Mouse (Mus musculus) fibroblast of lung, adult 2 months (primary cell): ENCODE results near the gene Ppm1l.

Source experiments
- DNase-seq: peaks from one replicate; pipeline ENCODE4 v3.0.0-alpha.2; 2011; ENCODE audit warnings: low read depth

Ppm1l gene

DNA sequence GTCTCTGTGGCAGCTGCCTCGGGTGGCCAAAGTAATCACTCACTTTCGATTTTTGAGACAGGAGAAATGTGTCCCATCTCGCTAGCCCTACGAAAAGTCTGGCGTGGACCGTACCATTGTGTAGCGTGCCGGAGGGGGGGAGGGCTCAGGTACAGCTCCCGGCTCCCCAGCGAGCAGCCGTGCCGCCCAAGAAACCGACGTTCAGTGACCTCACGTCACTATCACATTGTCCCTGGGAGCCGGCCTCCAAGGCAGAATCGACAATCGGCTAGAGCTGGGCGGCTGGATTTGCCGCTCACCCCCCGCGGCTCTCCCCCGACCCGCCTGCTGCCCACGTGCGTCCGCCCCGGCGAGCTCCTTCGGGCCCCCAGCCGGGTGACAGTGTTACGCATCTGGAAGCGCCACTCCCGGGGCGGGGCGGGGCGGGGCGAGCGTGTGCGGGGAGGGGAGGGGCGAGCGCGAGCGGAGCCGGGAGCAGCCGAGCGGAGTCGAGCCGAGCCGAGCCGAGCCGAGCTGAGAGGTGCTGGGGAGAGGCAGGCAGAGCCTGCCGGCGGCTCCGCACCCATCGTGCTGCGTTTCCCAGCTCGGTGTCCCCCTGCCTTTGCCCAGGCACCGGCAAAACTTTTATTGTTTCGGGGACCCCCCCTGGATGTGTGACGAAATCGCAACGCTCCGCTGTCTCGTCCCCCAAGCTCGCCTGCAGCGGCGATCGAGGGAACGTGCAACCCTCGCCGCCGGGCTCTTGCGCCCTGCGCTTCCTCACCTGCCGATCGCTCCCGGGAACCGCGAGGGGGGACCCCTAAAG, at the start of gene Ppm1l:
TSS of gene Ppm1l (plus strand) at position 471 of the 805 bp plus-strand sequence.
- peak; percentile 67 for DNase-seq

- DNase-seq = peak; percentile 59
Observed at GRCm38 (mm10) chr3:69271812-69272211, 44.8 kb upstream of the Ppm1l start.

DNA sequence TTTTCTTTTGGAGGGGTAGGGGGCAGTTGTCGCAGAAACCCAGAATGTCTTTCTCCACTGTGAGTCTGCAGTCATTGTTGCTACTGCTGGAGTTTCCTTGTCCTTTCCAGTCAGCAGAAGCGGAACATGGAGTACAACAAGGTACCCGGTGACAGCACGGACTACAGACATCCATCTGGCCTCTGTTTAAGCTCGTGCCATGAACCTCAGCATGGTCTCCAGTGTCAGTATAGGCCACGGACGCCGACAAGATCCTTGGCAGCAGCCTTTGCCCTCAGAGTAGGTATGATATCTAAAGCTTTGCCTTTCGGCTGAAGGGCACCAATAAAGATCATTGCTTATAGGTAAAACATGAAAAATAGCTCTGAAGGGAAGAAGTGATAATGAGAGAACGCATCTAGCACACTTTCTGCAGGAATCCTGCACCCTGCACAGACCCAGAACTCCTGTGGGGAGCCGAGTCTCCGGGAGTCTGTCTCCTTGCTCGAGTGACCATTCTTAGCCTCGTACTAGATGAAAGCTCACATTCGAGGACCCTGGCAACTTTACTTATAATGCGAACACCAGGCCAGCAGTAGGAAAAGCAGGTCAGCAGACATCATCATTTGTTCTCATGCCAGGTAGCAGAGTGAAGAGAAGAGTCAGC, 42.5 kb upstream of the Ppm1l start:
- DNase-seq = no peak

- DNase-seq = no peak
Observed at GRCm38 (mm10) chr3:69274664-69275312, 41.9 kb upstream of the Ppm1l start.

- DNase-seq = no peak
Observed at GRCm38 (mm10) chr3:69278648-69279047, 38.0 kb upstream of the Ppm1l start.

DNA sequence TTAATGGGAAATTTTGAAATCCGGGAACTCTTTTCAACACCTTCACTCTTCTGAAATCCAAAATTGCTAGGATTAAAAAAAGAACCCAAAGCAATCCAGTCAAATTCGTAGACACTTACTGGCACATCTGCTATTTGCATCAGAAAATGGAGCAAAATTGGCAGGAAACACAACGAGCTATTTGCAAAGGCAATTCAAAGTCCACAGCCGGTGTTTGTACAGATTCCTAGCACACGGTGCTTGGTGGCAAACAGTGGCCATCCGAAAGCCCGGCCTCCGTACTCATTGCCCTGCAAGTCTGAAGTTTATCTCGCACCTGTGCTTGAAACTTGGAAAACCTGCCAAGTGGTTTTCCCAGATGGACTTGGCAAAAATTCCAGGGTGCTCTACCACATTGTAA, 34.3 kb upstream of the Ppm1l start:
- no peak for DNase-seq

- DNase-seq = no peak
Observed at GRCm38 (mm10) chr3:69283085-69283847, 33.4 kb upstream of the Ppm1l start.

- DNase-seq = no peak
Observed at GRCm38 (mm10) chr3:69289833-69290232, 26.8 kb upstream of the Ppm1l start.

DNA sequence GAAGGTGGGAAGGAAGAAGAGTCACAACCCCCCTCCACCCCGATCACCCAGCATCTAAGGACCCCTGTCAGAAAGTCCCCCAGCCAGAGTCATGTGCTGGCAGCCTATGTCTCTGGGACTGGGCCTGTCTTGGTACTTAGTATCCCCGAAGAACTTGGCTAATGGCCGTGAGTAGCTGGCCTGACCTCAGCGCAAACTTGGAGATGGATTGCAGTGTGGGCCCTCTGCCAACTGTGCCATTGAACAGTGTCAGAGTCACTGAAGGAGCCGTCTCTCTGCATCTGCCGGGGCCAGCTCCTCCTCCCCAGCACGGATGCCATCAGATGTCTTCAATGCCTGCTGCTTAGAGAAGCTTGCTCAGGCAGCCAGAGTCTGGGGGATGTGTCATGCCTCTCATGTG, 26.4 kb upstream of the Ppm1l start:
- no peak for DNase-seq

- no peak for DNase-seq
Observed at GRCm38 (mm10) chr3:69290844-69291243, 25.8 kb upstream of the Ppm1l start.

DNA sequence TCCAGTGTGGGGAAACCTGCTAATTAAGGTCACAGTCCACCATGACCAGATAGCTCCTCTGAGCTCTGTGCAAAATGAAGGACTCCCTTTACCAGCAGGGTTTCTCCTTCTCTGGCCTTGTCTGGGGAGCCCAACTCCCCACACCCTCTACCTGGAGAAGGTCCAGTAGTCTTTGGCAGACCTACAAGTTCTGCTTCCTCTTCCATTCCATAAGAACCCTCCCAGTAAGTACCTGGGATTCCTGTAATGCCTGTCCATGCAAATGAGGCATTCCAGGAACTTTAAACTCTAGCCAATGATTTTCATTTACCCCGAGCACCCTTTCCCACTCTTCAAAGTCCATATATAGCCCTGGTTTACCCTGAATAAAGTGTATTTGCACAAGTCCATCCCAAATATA, 24.0 kb upstream of the Ppm1l start:
- DNase-seq = no peak

- no peak for DNase-seq
Observed at GRCm38 (mm10) chr3:69296270-69296669, 20.4 kb upstream of the Ppm1l start.

DNA sequence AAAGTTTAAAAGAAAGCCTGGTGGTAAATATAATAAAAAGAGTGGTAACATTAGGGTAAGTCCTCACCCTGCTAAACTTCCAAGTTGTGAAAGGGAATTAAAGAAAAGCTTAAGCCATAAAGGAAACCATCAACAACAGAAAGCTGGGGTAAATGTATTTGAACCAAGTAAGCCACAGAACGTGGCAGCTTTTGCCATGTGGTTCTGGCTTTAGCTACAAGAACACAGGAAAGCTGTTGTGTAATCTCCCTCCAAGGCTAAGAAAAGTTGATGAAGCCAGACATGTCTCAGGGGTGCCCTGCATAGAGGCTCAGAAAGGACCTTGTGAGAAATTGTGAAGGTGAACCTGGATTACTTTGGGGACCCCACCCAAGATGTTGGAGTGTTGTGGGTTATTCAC, 16.5 kb upstream of the Ppm1l start:
- DNase-seq = no peak

GRCm38 (mm10) chr3:69315810-69316390, 761 bp upstream of the Ppm1l start:
- DNase-seq = no peak

DNA sequence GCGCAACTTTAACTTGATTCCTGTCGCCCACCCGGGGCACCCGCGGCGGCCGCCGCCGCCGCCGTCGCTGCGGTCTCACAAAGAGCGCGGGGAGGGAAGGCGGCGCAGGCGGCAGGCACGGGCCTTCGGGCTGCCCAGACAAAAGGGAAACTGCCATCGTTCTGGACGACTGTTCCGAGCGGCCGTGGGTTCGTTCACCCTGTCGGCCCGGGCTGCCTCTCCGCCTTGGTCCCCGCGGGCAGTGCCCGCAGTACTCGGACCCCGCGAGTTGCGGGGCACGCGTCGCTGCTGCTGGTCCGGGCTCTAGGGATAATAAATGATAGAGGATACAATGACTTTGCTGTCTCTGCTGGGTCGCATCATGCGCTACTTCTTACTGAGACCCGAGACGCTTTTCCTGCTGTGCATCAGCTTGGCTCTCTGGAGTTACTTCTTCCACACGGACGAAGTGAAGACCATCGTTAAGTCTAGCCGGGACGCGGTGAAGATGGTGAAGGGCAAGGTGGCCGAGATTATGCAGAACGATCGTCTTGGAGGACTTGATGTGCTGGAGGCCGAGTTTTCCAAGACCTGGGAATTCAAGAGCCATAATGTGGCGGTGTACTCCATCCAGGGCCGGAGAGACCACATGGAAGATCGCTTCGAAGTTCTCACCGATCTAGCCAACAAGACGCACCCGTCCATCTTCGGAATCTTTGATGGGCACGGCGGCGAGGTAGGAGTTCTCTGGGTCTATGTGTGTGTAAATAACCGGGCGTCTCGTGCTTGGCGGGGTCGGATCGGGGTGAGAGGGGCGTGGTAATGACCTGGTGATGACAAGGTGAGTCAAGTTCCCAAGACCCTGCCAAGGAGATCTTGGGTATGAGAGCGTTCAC, 827 bp downstream of the Ppm1l start:
- no peak for DNase-seq

DNA sequence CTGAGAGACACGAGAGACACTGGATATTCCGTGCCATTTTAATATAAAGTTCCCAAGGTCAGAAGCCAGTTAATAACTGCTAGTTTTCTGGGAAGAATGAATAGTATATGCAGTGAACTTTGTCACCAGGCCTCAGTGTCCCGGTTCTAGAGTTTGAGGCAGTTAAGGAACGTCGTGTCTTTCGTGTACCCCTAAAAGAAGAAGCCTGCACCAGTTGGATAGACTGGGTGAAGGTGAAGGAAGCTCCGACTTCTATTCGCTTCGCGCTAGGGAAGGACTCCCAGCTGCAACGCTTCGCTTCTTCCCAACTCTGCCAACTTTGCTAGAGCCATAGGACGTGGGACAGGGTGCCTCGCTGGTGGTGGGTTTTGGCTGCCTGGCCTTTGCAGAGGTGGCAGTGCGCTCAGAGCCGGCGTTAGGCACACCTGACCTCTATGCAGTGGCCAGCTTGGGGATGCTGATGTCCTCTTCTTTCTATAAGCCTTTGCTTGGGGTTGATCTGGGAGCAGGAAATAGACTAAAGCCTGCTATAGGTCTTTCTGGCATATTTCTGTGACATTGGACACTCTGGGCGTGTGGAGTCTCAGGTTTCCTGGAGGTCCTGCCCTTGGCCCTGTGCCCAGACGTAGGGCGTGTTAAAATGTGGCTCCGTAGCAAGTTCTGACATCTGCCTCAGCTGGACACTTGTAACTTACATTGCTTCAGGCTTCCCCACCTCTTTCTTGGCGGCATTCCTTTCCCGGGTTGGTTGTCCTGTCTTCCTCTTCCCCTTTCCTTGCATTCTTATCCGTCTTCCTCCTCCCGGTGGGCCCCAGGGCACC, 1.7 kb downstream of the Ppm1l start:
- DNase-seq = no peak

DNA sequence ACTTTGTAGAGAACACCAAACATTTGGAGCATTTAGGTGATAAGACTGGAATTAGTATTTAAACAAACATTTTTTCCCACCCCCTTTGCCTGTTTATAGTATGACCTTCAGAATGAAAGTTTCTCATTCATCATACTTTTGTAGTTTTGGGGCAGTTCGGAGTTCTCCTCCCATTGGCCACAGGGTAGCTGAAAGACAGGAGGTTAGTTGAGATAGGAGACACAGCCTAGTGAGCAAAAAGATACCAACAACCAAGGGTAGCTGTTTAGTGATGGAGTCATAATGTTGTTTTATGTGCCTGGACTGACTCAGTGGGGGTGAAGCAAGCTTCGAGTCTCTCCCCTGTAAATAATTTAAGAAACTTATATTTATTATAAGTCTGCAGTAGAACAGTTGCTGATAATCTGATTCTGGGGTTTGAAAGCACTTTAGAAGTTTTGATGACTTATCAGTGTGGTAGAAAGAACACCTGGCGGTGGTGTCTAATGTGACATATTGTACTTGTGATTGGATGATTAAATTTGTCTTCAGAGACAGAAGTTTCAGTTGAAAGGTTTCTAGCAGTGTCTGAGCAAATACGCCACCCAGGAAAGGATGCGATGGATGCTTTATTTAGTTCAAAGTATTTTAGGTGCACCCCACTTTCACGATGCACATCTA, 2.5 kb downstream of the Ppm1l start:
- no peak for DNase-seq

DNA sequence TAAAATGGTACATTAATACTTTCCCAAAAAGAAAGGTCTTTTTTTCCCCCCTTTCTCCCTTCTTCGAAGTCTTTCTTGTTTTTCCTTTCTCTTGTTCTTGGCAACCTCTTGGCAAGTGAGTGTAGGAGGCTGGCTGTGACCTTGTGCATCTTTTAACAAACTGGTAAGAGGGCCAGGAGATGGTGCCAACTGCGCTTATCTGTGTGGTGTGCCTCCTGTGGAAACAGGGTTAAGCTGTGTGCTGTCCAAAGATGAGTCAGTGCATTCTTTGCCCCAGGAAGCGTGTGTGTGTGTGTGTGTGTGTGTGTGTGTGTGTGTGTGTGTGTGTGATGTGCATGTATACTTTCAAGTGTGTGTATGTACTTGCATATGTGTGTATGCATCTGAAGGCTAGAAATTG, 7.3 kb downstream of the Ppm1l start:
- DNase-seq = no peak

GRCm38 (mm10) chr3:69329910-69330309, 13.2 kb downstream of the Ppm1l start:
- DNase-seq = no peak

GRCm38 (mm10) chr3:69333819-69334218, 17.2 kb downstream of the Ppm1l start:
- DNase-seq = no peak
